Mouse (Mus musculus): ENCODE results near the gene Lhx2.

The Lhx2 gene

GRCm38 (mm10) chr2:38359186-38359585 lies 20.1 kb downstream of the Lhx2 start:
- in situ Hi-C loops (cut with MboI, MseI): no loop called here

DNA sequence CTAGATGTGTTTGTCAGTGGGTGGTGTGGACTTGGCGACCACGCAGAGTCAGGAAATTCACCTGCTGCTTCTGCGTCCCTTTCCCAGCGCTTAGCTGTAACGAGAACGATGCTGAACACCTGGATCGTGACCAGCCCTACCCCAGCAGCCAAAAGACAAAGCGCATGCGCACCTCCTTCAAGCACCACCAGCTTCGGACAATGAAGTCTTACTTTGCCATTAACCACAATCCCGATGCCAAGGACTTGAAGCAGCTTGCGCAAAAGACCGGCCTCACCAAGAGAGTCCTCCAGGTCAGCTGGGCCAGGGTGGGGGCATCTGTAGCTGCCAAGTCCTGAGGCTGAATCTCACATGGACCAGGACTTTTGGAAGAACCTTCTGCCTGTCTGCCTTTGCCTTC lies 20.7 kb downstream of the Lhx2 start:
- in situ Hi-C loops (cut with MboI, MseI): no loop called here

GRCm38 (mm10) chr2:38366222-38366621 lies 27.1 kb downstream of the Lhx2 start:
- in situ Hi-C loops (cut with MboI, MseI): no loop called here

- in situ Hi-C loops (cut with MboI, MseI): no loop called here
These were observed 27.9 kb downstream of the Lhx2 start for GRCm38 (mm10) chr2:38367023-38367422.

DNA sequence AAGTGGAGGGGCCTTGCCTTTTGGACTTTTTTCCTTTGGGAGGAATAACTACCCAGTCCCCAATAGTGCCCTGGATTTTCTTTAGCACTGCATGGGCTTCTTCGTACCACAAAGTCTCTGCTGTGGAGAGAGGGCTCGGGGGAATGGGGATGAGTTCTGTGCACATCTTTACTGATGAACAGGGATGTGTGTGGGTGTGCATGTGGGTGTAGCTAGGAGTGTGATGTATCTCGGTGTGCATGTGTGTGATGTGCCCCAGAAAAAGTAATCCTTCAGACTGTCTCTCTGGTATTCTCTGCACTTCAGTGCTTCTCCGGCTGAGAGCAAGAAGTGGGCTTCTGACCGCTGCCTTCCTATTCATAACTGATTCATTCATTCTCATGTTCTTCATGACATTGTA lies 28.8 kb downstream of the Lhx2 start:
- in situ Hi-C loops (cut with MboI, MseI): no loop called here

- in situ Hi-C loops (cut with MboI, MseI): no loop called here
These were observed 29.8 kb downstream of the Lhx2 start for GRCm38 (mm10) chr2:38368746-38369330.

DNA sequence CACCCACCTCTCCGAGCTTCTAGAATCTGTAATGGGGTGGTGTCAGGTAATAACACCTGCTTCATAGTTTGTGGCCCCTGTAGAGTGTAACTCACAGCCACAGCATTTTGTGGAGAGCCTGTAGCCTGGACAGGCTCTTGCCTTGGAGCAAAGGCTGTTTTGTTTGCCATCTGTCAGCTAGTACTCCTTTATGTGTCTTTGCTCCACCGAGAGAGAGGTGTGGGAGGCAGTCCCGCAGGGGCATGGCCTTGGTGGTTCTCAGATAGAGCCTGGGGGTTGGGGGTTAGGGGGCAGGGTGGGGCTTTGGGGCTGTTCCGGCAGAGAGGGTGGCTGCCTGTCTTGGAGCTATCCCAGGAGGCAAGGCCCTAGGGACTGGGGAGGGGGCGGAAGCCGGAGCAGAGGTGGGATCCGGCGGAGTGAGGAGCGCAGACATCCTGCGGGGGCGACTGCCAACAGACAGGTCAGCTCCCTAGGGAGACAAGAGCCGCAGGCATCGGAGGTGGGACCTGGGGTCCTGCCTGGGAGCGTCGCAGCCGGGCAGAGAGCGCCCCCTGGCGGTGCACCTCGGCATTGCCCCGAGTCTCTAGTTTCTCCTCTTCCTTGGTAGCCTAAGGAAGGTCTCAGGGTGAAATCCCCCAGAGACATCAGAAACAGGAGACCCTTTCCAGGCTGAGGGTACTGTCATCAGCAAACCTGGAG lies 36.7 kb downstream of the Lhx2 start:
- in situ Hi-C loops (cut with MboI, MseI): loop anchor here (10.0 kb wide), 1 partner anchor 431 kb away; no protein-coding TSS in a partner anchor

DNA sequence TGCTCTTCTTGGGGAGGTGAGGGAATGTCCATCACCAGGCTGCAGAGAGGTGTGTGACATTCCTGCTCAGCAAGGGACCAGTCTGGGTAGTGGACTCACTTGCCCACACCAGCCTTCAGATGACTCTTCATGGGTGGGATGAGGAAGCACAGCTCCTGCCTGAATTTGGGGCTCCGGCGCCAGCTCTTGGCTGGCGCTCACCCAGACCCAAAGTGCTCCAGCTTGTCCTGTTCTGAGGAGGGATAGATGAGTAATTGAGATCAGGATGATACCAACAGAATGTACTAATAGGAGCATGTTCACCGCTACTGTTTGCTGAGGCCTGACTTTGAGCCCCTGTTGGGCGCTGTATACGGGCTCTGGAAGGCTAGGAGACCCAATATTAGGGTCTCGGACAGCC lies 38.2 kb downstream of the Lhx2 start:
- in situ Hi-C loops (cut with MboI, MseI): loop anchor here (10.0 kb wide), 1 partner anchor 432 kb away; no protein-coding TSS in a partner anchor

GRCm38 (mm10) chr2:38378346-38378745 lies 39.3 kb downstream of the Lhx2 start:
- in situ Hi-C loops (cut with MboI, MseI): loop anchor here (10.0 kb wide), 1 partner anchor 434 kb away; no protein-coding TSS in a partner anchor

DNA sequence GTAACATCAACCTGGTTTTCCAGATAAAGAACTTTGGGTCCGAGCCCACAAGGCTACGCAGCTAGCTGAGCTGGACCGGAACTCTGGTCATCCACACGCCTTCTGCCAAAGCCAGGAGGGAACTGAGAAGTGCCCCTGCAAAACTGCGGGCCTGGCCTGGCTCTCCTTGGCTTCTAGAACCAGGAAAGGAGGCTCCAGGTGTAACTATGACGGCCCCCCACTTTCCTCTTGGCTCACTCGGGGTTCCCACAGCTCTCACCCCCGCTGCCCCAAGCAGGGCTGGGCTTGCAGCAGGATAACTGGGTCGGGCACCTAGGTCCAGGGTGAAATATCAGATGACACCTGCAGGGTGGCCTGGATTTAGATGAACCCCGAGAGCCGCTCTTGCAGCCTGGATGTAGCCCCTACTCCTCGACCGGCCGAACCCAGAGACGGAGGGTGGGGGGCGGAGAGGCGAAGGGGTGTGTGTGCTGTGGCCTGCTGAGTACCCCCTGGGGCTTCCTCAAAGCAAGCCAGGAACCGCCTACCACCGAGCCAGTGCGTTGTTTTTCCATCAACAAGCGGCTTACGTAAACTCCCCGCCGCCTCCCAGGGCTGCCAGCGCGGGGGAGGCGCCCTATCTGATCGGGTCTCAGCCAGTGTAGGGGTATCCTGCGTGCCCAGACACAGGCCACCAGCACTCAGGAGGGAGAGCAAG lies 39.9 kb downstream of the Lhx2 start:
- in situ Hi-C loops (cut with MboI, MseI): loop anchor here (10.0 kb wide), 1 partner anchor 434 kb away; no protein-coding TSS in a partner anchor

- in situ Hi-C loops (cut with MboI, MseI): loop anchor here (10.0 kb wide), 1 partner anchor 435 kb away; no protein-coding TSS in a partner anchor
These were observed 40.4 kb downstream of the Lhx2 start for GRCm38 (mm10) chr2:38379546-38379870.

GRCm38 (mm10) chr2:38380136-38381083 lies 41.3 kb downstream of the Lhx2 start:
- in situ Hi-C loops (cut with MboI, MseI): no loop called here

DNA sequence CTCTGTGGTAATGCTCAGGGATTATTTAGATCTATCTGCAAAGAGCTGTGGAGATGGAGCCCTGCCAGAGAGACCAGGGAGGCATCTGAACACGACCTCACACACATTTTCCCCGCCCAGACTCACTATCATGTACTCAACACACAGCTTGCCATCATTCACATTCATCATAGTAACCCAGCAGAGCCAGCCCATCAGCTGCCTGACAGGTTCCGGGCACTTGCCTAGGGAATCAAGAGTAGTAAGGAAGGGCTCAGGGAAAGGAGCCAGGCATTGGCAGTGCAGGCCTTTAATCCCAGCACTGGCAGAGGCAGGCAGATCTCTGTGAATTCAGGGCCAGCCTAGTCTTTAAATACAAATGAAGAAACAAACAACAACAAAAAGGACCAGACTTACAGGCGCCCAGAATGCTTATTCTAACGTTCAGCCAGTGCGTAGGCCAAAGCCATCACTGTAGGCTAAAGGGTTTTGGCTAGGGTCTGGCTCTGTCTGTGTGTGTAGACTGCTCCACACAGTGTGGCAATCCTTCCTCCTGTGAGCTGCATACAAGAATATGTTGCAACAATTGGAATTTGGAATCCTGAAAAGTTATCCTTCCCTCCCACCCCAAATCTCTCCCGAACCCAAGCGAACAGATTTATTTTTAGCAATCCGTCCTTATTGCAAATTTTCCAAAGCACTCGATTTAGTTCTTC lies 48.6 kb downstream of the Lhx2 start:
- in situ Hi-C loops (cut with MboI, MseI): no loop called here

DNA sequence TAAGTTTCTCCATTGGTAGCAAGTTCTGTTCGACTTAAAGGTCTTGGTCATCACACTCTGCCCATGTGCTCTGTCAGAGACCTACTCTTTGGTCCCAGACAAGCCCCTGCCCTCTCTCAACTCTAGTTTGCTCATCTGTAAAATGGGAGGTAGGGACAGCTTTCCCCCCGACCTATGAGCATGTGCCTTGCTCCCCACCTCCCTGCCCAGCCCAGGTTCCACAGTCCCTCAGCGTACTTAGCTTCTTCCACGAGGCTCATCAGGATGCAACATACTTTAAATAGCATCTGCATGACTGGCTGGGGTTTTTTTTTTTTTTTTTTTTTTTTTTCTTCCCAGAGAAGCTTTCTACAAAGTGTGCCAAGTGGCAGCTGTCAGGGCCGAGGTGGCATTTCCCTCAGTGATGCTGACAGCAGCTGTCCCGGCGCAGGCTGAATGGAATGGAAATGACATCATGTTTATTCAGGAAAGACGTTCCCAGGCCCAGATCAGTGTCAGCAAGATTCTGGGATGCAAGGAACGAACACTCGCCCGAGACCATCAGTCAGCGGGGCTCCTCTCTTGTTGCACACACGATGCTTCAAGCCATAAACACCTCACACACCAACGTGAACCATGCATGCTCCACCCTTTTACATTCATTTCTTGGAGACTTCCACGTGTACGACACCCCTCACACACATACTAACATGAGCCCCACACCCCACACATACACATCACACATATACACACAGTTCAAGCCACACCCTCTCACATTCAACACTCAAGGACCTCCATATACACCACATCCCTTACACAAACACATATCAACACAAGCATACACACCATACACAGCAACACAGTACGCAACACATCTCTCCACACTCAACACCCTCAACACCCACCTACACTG lies 56.1 kb downstream of the Lhx2 start:
- in situ Hi-C loops (cut with MboI, MseI): no loop called here

GRCm38 (mm10) chr2:38395869-38396236 lies 56.8 kb downstream of the Lhx2 start:
- in situ Hi-C loops (cut with MboI, MseI): no loop called here

DNA sequence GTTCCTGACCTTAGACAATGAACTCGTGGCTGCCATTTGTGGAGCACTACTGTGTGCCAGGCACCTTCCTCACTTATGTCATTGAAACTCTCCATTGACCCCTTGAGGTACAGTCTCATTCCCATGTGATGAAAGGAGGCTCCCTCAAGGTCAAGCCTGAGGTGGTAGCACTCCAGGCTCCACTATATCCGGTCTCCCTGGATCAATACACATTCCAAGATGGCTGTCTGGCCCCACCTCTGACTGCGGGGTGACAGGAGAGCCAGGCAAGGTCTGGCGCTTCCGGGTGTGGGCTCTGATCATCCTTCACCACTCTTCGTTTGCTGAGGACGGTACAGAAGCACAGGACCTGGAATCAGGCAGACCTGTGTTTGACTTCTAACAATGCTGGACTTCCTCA lies 58.2 kb downstream of the Lhx2 start:
- in situ Hi-C loops (cut with MboI, MseI): no loop called here

DNA sequence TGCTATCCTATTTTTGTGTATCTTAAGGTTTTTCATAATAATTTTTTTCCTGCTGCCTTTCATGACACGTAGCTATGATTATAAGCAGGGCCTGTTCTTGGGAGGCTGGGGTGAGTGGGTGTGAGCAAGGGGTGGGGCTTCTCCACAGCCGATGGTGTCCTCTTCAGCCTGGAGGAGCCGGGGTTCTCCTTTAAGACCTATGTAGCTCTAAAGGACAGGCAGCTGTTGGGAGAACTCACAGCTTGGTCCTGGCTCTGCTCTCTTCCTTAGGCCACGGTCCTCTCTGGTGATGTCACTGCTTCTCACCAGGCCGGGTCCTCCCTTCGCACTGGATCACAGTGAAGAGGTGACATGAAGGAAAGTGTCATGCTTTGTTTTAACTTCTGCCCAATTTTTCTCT lies 58.8 kb downstream of the Lhx2 start:
- in situ Hi-C loops (cut with MboI, MseI): no loop called here

DNA sequence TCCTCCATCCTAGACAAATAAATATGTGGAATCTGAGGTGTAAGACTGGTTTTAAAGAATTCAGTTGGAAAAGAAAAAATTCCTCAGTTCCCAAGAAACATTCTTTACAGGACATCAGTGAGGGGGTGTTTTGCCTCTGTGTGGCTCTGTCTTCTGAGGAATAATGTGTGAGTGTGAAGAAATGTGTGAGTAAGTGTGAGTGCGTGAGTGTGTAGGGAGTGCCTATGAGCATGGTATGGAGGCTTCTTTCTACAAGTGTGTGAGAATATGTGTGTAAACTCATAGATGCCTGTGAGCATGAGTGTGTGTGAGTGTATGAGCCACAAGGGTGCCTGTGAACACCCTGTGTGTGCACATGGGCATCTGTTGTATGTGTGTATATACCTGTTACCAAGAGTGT lies 63.5 kb downstream of the Lhx2 start:
- in situ Hi-C loops (cut with MboI, MseI): no loop called here

GRCm38 (mm10) chr2:38403231-38403630 lies 64.2 kb downstream of the Lhx2 start:
- in situ Hi-C loops (cut with MboI, MseI): no loop called here

DNA sequence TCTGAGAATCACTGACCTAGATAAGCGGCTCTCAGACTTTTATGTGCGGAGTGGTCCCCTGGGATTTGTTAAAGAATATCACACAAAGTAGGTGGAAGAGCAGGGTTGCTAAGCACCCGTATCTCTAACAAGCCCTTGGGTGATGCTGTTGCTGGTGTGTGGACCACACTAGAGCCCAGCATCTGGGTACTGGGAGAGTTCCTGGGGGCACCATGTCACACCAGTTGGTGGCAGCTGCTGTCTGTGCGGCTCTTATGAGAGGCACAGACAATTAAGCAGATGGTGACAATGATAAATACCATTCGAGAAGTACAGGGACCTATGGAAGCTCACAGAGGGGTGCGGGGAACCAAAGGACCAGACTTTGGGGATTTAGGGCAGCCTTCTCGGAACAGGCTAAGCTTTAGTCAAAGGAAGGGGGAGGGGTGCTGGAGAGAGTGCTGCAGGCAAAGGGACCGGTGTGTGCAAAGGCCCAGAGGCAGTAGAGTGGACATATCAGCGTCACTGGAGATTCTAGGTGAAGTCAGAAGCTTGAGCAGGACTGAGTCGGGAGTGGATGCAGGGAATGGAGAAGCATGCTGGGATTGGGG lies 65.0 kb downstream of the Lhx2 start:
- in situ Hi-C loops (cut with MboI, MseI): no loop called here

Measured in T-helper 2 cell (primary cell).